Mouse (Mus musculus) left cerebral cortex, adult 2 months (tissue): ENCODE data around the gene Pxdc1. TPM values are rescaled to one million over a fixed set of nuclear protein-coding genes. Genes with fewer than 3 reads are reported as not detected.

Experiments
- DNase-seq, 2 experiments: peaks; one replicate each; pipeline ENCODE4 v3.0.0; 2021 to 2022; ENCODE audit warnings: low spot score in 2 of 2, mixed read lengths in 1 of 2; ENCODE audit errors: extremely low spot score in 1 of 2
- H3K27ac ChIP-seq: fragments of 200-600 bp; 2 replicates; pipeline ENCODE4 v1.8.1; 2022
- H3K4me3 ChIP-seq: fragments of 200-600 bp; 2 replicates; pipeline ENCODE4 v1.8.1; 2022
- CTCF ChIP-seq: fragments of 200-600 bp; IDR thresholded peaks from 2 replicates; pipeline ENCODE4 v1.8.1; 2022; ENCODE audit warnings: antibody characterized with exemption, mild to moderate bottlenecking, moderate library complexity
- intact Hi-C: fragments of 180-260 bp; cut with DNase I; formaldehyde crosslinking; loops from one replicate; pipeline ENCODE4 v1.15.1; 2025
- long read RNA-seq, 2 experiments: library from polyadenylated mRNA; stranded (forward); transcript quantifications; one replicate each; pipeline ENCODE4 v2.0.0; 2021; ENCODE audit warnings: borderline mapping rate in 2 of 2
- total RNA-seq, 2 experiments: library from RNA; stranded (reverse); gene quantifications; 2 replicates each; pipeline ENCODE4 v1.2.3; 2021

Gene Pxdc1
- total RNA-seq: 1 to 10 TPM; 4.3 to 7.1 TPM
- long read RNA-seq, experiment 1, transcript Pxdc1-202 (5 exons, 2,684 nt): major isoform, 6 of 6 reads
- long read RNA-seq, experiment 1, partial matches to known transcripts: 0 of 6 reads
- long read RNA-seq, experiment 1, other reads (novel, unspliced or antisense): 0 of 6 reads
- long read RNA-seq, experiment 2, transcript Pxdc1-202 (5 exons, 2,684 nt): major isoform, 8 of 8 reads
- long read RNA-seq, experiment 2, partial matches to known transcripts: 0 of 8 reads
- long read RNA-seq, experiment 2, other reads (novel, unspliced or antisense): 0 of 8 reads

GRCm38 (mm10) chr13:34653391-34653790 is at the start of gene Pxdc1:
Pxdc1 (minus strand) TSS chr13:34653486.
- H3K4me3 ChIP-seq: peak within 1 kb of the TSS; percentile 66
- intact Hi-C loops: loop anchor here (5.0 kb wide), 1 partner anchor 74 kb away; no protein-coding TSS in a partner anchor
- peak; percentile 14 for TF ChIP-seq CTCF
- no peak for DNase-seq
- H3K27ac ChIP-seq: peak within 1 kb of the TSS; percentile 64

- no peak for TF ChIP-seq CTCF
- Histone ChIP-seq H3K4me3 (no peak overlapping the region), H3K27ac (no peak overlapping the region)
- no peak for DNase-seq
- intact Hi-C loops: no loop called here
These were observed 47.3 kb upstream of the Pxdc1 start for GRCm38 (mm10) chr13:34700630-34701029.

- no peak for TF ChIP-seq CTCF
- no peak overlapping the region for H3K4me3 ChIP-seq
- intact Hi-C loops: no loop called here
- H3K27ac ChIP-seq: no peak overlapping the region
- no peak for DNase-seq
These were observed 46.8 kb upstream of the Pxdc1 start for GRCm38 (mm10) chr13:34700091-34700490.

- Histone ChIP-seq H3K27ac (no peak overlapping the region), H3K4me3 (no peak overlapping the region)
- intact Hi-C loops: no loop called here
- no peak for TF ChIP-seq CTCF
- no peak for DNase-seq
These were observed 43.5 kb upstream of the Pxdc1 start for GRCm38 (mm10) chr13:34696734-34697332.

GRCm38 (mm10) chr13:34693111-34693510 is 39.8 kb upstream of the Pxdc1 start:
- no peak for TF ChIP-seq CTCF
- H3K27ac ChIP-seq: no peak overlapping the region
- intact Hi-C loops: no loop called here
- H3K4me3 ChIP-seq: no peak overlapping the region
- no peak for DNase-seq

- no peak for DNase-seq
- Histone ChIP-seq H3K4me3 (no peak overlapping the region), H3K27ac (no peak overlapping the region)
- intact Hi-C loops: no loop called here
- no peak for TF ChIP-seq CTCF
These were observed 37.8 kb upstream of the Pxdc1 start for GRCm38 (mm10) chr13:34691049-34691448.

GRCm38 (mm10) chr13:34685008-34685765 is 31.9 kb upstream of the Pxdc1 start:
- intact Hi-C loops: no loop called here
- no peak for TF ChIP-seq CTCF
- DNase-seq: no peak

GRCm38 (mm10) chr13:34683762-34684488 is 30.6 kb upstream of the Pxdc1 start:
- TF ChIP-seq CTCF: no peak
- Histone ChIP-seq H3K27ac (no peak overlapping the region), H3K4me3 (no peak overlapping the region)
- intact Hi-C loops: no loop called here
- no peak for DNase-seq

More at GRCm38 (mm10) chr13:34685008-34685765, 31.9 kb upstream of the Pxdc1 start:
- no peak overlapping the region for H3K4me3 ChIP-seq
- H3K27ac ChIP-seq: no peak overlapping the region

GRCm38 (mm10) chr13:34683270-34683669 is 30.0 kb upstream of the Pxdc1 start:
- Histone ChIP-seq H3K4me3 (no peak overlapping the region), H3K27ac (no peak overlapping the region)
- no peak for DNase-seq
- no peak for TF ChIP-seq CTCF
- intact Hi-C loops: no loop called here

GRCm38 (mm10) chr13:34676507-34676906 is 23.2 kb upstream of the Pxdc1 start:
- no peak for TF ChIP-seq CTCF
- H3K4me3 ChIP-seq: no peak overlapping the region
- DNase-seq: no peak
- H3K27ac ChIP-seq: no peak overlapping the region
- intact Hi-C loops: no loop called here

- no peak overlapping the region for H3K4me3 ChIP-seq
- peak in 1 of 2 experiments; percentile 12 for DNase-seq
- intact Hi-C loops: no loop called here
- TF ChIP-seq CTCF: no peak
- no peak overlapping the region for H3K27ac ChIP-seq
These were observed 22.6 kb upstream of the Pxdc1 start for GRCm38 (mm10) chr13:34675847-34676383.
